Mouse (Mus musculus) hindbrain, postnatal 0 days (tissue): Measurements from ENCODE around the gene Lysmd3. TPM values are rescaled to one million over a fixed set of nuclear protein-coding genes. Genes with fewer than 3 reads are reported as not detected.

Experiments used
- ATAC-seq: fragments of 200-750 bp; cut with Nextera tagmentation; 2 replicates; pipeline ENCODE4 v1.8.0; 2017; ENCODE audit warnings: mild to moderate bottlenecking, moderate TSS enrichment, moderate library complexity
- DNase-seq: peaks from one replicate; pipeline ENCODE4 v3.0.0-alpha.2; 2015; ENCODE audit warnings: low spot score
- H3K27ac ChIP-seq: fragments of 300-500 bp; sonication (generic); 2 replicates; pipeline ENCODE4 v1.5.1; 2014; ENCODE audit warnings: mild to moderate bottlenecking
- H3K27me3 ChIP-seq: fragments of 300-500 bp; sonication (generic); 2 replicates; pipeline ENCODE4 v1.6.1; 2014; ENCODE audit warnings: low read length, mixed read lengths; ENCODE audit not compliant: insufficient read depth
- H3K36me3 ChIP-seq: fragments of 300-500 bp; sonication (generic); 2 replicates; pipeline ENCODE4 v1.6.1; 2014; ENCODE audit warnings: low read length, mixed read lengths; ENCODE audit not compliant: insufficient read depth
- H3K4me1 ChIP-seq: fragments of 300-500 bp; sonication (generic); 2 replicates; pipeline ENCODE4 v1.6.1; 2014; ENCODE audit warnings: antibody characterized with exemption, low read length, mixed read lengths; ENCODE audit not compliant: insufficient read depth
- H3K4me2 ChIP-seq: fragments of 300-500 bp; sonication (generic); 2 replicates; pipeline ENCODE4 v1.6.1; 2014; ENCODE audit warnings: low read depth, mild to moderate bottlenecking, low read length, moderate library complexity, mixed read lengths
- H3K4me3 ChIP-seq: fragments of 300-500 bp; sonication (generic); 2 replicates; pipeline ENCODE4 v1.5.1; 2014; ENCODE audit warnings: low read length
- H3K9ac ChIP-seq: fragments of 300-500 bp; sonication (generic); replicated peaks from 2 replicates; pipeline ENCODE4 v1.6.1; 2014; ENCODE audit warnings: mild to moderate bottlenecking, low read length, moderate library complexity, mixed read lengths
- H3K9me3 ChIP-seq: fragments of 300-500 bp; sonication (generic); 2 replicates; pipeline ENCODE4 v1.6.1; 2016; ENCODE audit warnings: low read length, mixed read lengths
- CTCF ChIP-seq: IDR thresholded peaks from 2 replicates; pipeline ENCODE4 v1.5.1; 2016; ENCODE audit warnings: antibody characterized with exemption, control low read depth, low read depth
- WGBS: fragments of 180-500 bp; shearing (Covaris S2); extraction: QIAGEN DNeasy Blood & Tissue Kit; methylation state at CpG from one replicate; pipeline ENCODE4 v1.1.7; 2014; 5-methylcytosine and 5-hydroxymethylcytosine counted together
- polyA plus RNA-seq: library from polyadenylated mRNA; unstranded; fragments of >200 nt; fragmentation: Nextera tagmentation; extraction: Ambion mirVana; gene quantifications from 2 replicates; pipeline ENCODE4 v1.2.1, GENCODE M21; 2015
- total RNA-seq: library from RNA; depleted of rRNA; stranded (reverse); fragments of >200 nt; gene quantifications from 2 replicates; pipeline ENCODE4 v1.2.3, GENCODE M21; 2014

Lysmd3 gene
- total and polyA plus RNA-seq, 2 experiments from 2014 or later, result 12.5 to 12.8 TPM

DNA sequence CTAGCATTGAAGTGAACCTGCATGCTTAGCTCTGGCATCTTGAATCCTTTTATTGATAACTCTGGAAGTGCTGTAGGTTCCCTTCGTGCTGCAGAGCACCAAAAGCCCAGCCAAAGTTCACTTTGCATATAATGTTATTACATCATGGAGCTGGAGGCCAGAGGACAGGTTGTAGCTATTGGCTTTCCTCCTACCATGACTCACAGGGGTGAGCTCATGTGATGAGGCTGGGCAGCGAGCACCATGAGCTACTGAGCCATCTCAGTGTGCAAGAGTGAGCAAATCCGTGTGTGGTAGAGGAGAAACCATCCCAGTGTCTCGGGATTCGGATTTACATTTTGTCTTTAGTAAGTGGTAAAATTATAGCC, 6.9 kb downstream of the Lysmd3 start:
- WGBS, result 88% methylated on average over 5 of the region's 5 CpGs
- no peak overlapping the region for H3K9ac ChIP-seq

GRCm38 (mm10) chr13:81667713-81668112, 10.2 kb downstream of the Lysmd3 start:
- no peak overlapping the region for H3K4me2 ChIP-seq
- H3K9me3 ChIP-seq, result no peaks in the 10 kb centered on the region
- no peaks in the 10 kb centered on the region for H3K4me1 ChIP-seq
- no peak overlapping the region for H3K9ac ChIP-seq
- DNase-seq (no peak), ATAC-seq (no peak)
- no peaks in the 10 kb centered on the region for H3K27me3 ChIP-seq
- H3K36me3 ChIP-seq, result peaks cover 30% of the 10 kb centered on the region
- H3K4me3 ChIP-seq, result no peak overlapping the region
- 95% methylated on average over 5 of the region's 5 CpGs for WGBS
- no peak for TF ChIP-seq CTCF
- H3K27ac ChIP-seq, result no peak overlapping the region

More for the DNA sequence above, 6.9 kb downstream of the Lysmd3 start:
- H3K36me3 ChIP-seq, result peaks cover 25% of the 10 kb centered on the region
- ATAC-seq (no peak), DNase-seq (no peak)
- no peak overlapping the region for H3K4me2 ChIP-seq
- no peaks in the 10 kb centered on the region for H3K4me1 ChIP-seq
- no peak overlapping the region for H3K27ac ChIP-seq
- no peaks in the 10 kb centered on the region for H3K9me3 ChIP-seq
- no peak for TF ChIP-seq CTCF
- H3K27me3 ChIP-seq, result no peaks in the 10 kb centered on the region
- H3K4me3 ChIP-seq, result no peak overlapping the region

- no peak for ATAC-seq
- H3K4me2 ChIP-seq, result no peak overlapping the region
- H3K27ac ChIP-seq, result no peak overlapping the region
- no peaks in the 10 kb centered on the region; the same call in 1 of the 2 replicates for H3K36me3 ChIP-seq
- no peaks in the 10 kb centered on the region for H3K4me1 ChIP-seq
- no peak overlapping the region for H3K4me3 ChIP-seq
- no peak overlapping the region for H3K9ac ChIP-seq
- WGBS, result 90% methylated on average over 8 of the region's 8 CpGs
- TF ChIP-seq CTCF, result no peak
- H3K27me3 ChIP-seq, result no peaks in the 10 kb centered on the region
- no peaks in the 10 kb centered on the region for H3K9me3 ChIP-seq
- no peak for DNase-seq
These were observed 17.9 kb downstream of the Lysmd3 start for GRCm38 (mm10) chr13:81675333-81675732.

DNA sequence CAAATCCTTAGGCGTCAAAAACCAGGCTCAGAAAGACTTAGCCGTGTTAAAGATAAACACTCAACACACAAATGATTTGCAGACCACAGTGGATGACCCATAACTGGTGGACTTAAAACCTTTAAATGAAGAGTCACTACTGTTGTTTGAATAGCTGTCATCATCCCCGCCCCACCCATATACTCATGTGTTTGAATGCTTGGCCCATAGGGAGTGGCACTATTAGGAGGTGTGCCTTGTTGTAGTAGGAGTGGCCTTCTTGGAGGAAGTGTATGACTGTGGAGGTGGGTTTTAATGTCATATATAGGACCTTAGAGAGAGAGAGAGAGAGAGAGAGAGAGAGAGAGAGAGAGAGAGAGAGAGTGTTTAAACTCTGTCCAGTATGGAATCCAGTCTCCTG, 25.6 kb downstream of the Lysmd3 start:
- Histone ChIP-seq H3K27ac (no peak overlapping the region), H3K4me2 (no peak overlapping the region), H3K9ac (no peak overlapping the region), H3K4me1 (no peaks in the 10 kb centered on the region), H3K9me3 (no peaks in the 10 kb centered on the region), H3K36me3 (no peaks in the 10 kb centered on the region; the same call in 1 of the 2 replicates), H3K4me3 (no peak overlapping the region), H3K27me3 (no peaks in the 10 kb centered on the region)
- no peak for ATAC-seq
- no peak for DNase-seq
- 94% methylated on average over 3 of the region's 3 CpGs for WGBS
- no peak for TF ChIP-seq CTCF

DNA sequence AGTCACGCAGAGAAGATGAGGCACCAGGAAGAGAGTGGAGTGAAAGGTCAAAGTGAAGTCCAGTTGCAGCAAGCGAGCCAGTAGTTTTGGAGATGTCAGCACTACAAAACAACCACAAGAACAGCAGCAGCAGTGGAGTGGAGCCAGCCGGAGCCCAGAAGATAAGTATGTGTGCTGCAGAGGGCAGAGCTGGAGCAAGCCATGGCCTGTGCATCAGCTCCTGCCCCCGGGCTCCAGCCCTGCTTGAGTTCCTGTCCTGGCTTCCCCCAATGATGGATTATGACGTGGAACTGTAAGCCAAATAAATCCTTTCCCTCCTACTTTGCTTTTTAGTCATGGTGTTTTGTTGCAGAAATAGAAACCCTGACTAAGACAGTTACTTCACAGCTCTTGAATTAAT, 26.8 kb downstream of the Lysmd3 start:
- Histone ChIP-seq H3K9ac (no peak overlapping the region), H3K4me1 (no peaks in the 10 kb centered on the region), H3K9me3 (no peaks in the 10 kb centered on the region), H3K27ac (no peak overlapping the region), H3K36me3 (no peaks in the 10 kb centered on the region; the same call in 1 of the 2 replicates), H3K4me2 (no peak overlapping the region), H3K4me3 (no peak overlapping the region), H3K27me3 (no peaks in the 10 kb centered on the region)
- DNase-seq, result no peak
- 88% methylated on average over 5 of the region's 5 CpGs for whole genome bisulfite sequencing
- ATAC-seq, result no peak
- no peak for TF ChIP-seq CTCF

- no peak for TF ChIP-seq CTCF
- no peak overlapping the region for H3K4me3 ChIP-seq
- ATAC-seq (no peak), DNase-seq (no peak)
- H3K9me3 ChIP-seq, result no peaks in the 10 kb centered on the region
- no peak overlapping the region for H3K4me2 ChIP-seq
- no peaks in the 10 kb centered on the region; the same call in 1 of the 2 replicates for H3K36me3 ChIP-seq
- no peaks in the 10 kb centered on the region for H3K4me1 ChIP-seq
- H3K27ac ChIP-seq, result no peak overlapping the region
- no peak overlapping the region for H3K9ac ChIP-seq
- no peaks in the 10 kb centered on the region for H3K27me3 ChIP-seq
- 89% methylated on average over 3 of the region's 3 CpGs for WGBS
These were observed 27.4 kb downstream of the Lysmd3 start for GRCm38 (mm10) chr13:81684884-81685283.

DNA sequence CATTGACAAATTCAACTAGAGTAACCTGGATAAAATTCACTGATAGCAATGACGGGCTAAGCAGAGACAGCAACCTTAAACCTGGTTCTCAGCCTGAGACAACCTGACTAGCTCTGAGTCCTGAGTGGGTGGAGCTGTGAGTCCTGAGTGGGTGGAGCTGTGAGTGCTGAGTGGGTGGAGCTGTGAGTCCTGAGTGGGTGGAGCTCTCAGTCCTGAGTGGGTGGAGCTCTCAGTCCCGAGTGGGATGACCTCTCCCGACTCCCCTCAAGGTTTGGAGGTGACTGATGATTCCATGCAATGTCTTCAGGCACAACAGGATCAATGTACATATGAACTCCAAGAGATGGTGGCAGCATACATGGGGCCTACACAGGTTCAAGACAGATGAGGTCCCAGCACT, 32.1 kb downstream of the Lysmd3 start:
- Histone ChIP-seq H3K4me2 (no peak overlapping the region), H3K4me3 (no peak overlapping the region), H3K36me3 (no peaks in the 10 kb centered on the region), H3K27ac (no peak overlapping the region), H3K9me3 (no peaks in the 10 kb centered on the region), H3K27me3 (no peaks in the 10 kb centered on the region), H3K4me1 (no peaks in the 10 kb centered on the region), H3K9ac (no peak overlapping the region)
- DNase-seq (no peak), ATAC-seq (no peak)
- no peak for TF ChIP-seq CTCF
- WGBS, result 91% methylated on average over 3 of the region's 3 CpGs
